Mouse (Mus musculus) C2C12 (cell line): ENCODE results near the gene Srgap1. TPM values are rescaled to one million over a fixed set of nuclear protein-coding genes. Genes with fewer than 3 reads are reported as not detected.

Experiments
- H3K27me3 ChIP-seq: one replicate; pipeline ENCODE4 v1.6.1; 2011; ENCODE audit not compliant: control insufficient read depth, insufficient read depth, insufficient read length
- H3K36me3 ChIP-seq: one replicate; pipeline ENCODE4 v1.6.1; 2011; ENCODE audit not compliant: control insufficient read depth, insufficient read depth
- H3K4me3 ChIP-seq: one replicate; pipeline ENCODE4 v1.5.1; 2011; ENCODE audit warnings: mild to moderate bottlenecking, control low read depth; ENCODE audit not compliant: poor library complexity, insufficient read depth, severe bottlenecking
- H3K79me2 ChIP-seq: one replicate; pipeline ENCODE4 v1.6.1; 2011; ENCODE audit not compliant: control insufficient read depth, insufficient read depth
- H3K79me3 ChIP-seq: one replicate; pipeline ENCODE4 v1.6.1; 2011; ENCODE audit warnings: low read depth, control low read depth
- H3ac ChIP-seq: one replicate; pipeline ENCODE3; 2011; ENCODE audit warnings: low read depth; ENCODE audit not compliant: control insufficient read depth, insufficient read length
- CEBPB ChIP-seq: IDR thresholded peaks from one replicate; pipeline ENCODE4 v1.6.1; 2011; ENCODE audit warnings: low read depth, mild to moderate bottlenecking, control low read depth, moderate library complexity
- CTCF ChIP-seq: IDR thresholded peaks from one replicate; pipeline ENCODE4 v1.5.1; 2011; ENCODE audit not compliant: control insufficient read depth, insufficient read depth, insufficient read length
- FOSL1 ChIP-seq: IDR thresholded peaks from one replicate; pipeline ENCODE4 v1.8.0; 2011; ENCODE audit warnings: mild to moderate bottlenecking, low read length; ENCODE audit not compliant: poor library complexity, insufficient read depth, severe bottlenecking
- MAX ChIP-seq: IDR thresholded peaks from one replicate; pipeline ENCODE4 v1.6.1; 2011; ENCODE audit warnings: mild to moderate bottlenecking, control low read depth
- MYOD1 ChIP-seq: IDR thresholded peaks from one replicate; pipeline ENCODE4 v1.6.1; 2011; ENCODE audit warnings: low read depth; ENCODE audit not compliant: control insufficient read depth, insufficient read length
- MYOG ChIP-seq: IDR thresholded peaks from one replicate; pipeline ENCODE4 v1.6.1; 2011; ENCODE audit not compliant: control insufficient read depth, insufficient read length; ENCODE audit errors: extremely low read depth
- USF1 ChIP-seq: IDR thresholded peaks from one replicate; pipeline ENCODE4 v1.6.1; 2011; ENCODE audit warnings: low read depth, mild to moderate bottlenecking, control low read depth, moderate library complexity
- polyA plus RNA-seq: library from polyadenylated mRNA; unstranded; fragments of >200 nt; fragmentation: generic; extraction: Trizol; gene quantifications from one replicate; pipeline ENCODE4 v1.2.1, GENCODE M21; 2012; ENCODE audit warnings: missing spikeins

Gene Srgap1
- polyA plus RNA-seq, 1 experiment, result 0.06 TPM

- TF ChIP-seq MAX (no peak), MYOG (no peak), CTCF (no peak), FOSL1 (no peak), CEBPB (no peak), MYOD1 (no peak), USF1 (no peak)
- Histone ChIP-seq H3K36me3 (no peaks in the 10 kb centered on the region), H3K4me3 (no peak overlapping the region), H3K27me3 (no peaks in the 10 kb centered on the region), H3K79me2 (no peaks in the 10 kb centered on the region), H3ac (no peak overlapping the region), H3K79me3 (no peaks in the 10 kb centered on the region)
Measured at GRCm38 (mm10) chr10:121869941-121870340, 177.2 kb downstream of the Srgap1 start.

DNA sequence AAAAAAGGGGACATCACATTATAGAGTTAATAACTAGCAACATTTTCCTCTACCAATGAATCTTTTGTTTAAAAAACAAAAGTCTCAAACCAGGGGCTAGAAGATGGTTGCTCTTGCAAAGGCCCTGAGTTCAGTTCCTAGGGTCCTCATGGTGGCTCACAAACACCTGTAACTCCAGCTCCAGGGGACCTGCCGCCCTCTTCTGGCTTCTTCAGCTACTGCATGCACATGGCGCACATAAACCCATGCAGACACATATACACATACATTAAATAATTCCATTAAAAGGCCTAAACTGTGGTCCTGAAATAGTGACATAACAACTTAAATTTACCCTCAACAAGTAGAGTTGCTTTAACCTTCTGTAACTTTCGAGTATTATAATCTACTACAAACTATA is 178.9 kb downstream of the Srgap1 start:
- Histone ChIP-seq H3K27me3 (no peaks in the 10 kb centered on the region), H3K4me3 (no peak overlapping the region), H3K79me3 (no peaks in the 10 kb centered on the region), H3ac (no peak overlapping the region), H3K79me2 (no peaks in the 10 kb centered on the region), H3K36me3 (no peaks in the 10 kb centered on the region)
- TF ChIP-seq FOSL1 (no peak), USF1 (no peak), CEBPB (no peak), CTCF (no peak), MYOG (no peak), MYOD1 (no peak), MAX (no peak)

GRCm38 (mm10) chr10:121865503-121866239 is 181.4 kb downstream of the Srgap1 start:
- H3K79me2 ChIP-seq, result no peaks in the 10 kb centered on the region

GRCm38 (mm10) chr10:121860924-121861323 is 186.2 kb downstream of the Srgap1 start:
- TF ChIP-seq CEBPB (no peak), MAX (no peak), USF1 (no peak), FOSL1 (no peak), CTCF (no peak), MYOD1 (no peak), MYOG (no peak)
- no peaks in the 10 kb centered on the region for H3K79me2 ChIP-seq
- H3K79me3 ChIP-seq, result no peaks in the 10 kb centered on the region
- H3K36me3 ChIP-seq, result no peaks in the 10 kb centered on the region
- no peaks in the 10 kb centered on the region for H3K27me3 ChIP-seq
- no peak overlapping the region for H3ac ChIP-seq
- no peak overlapping the region for H3K4me3 ChIP-seq

More at GRCm38 (mm10) chr10:121865503-121866239, 181.4 kb downstream of the Srgap1 start:
- Histone ChIP-seq H3K36me3 (no peaks in the 10 kb centered on the region), H3K4me3 (no peak overlapping the region), H3ac (no peak overlapping the region), H3K79me3 (no peaks in the 10 kb centered on the region), H3K27me3 (no peaks in the 10 kb centered on the region)
- TF ChIP-seq CTCF, result no peak
- no peak for TF ChIP-seq FOSL1
- no peak for TF ChIP-seq USF1
- no peak for TF ChIP-seq MYOD1
- no peak for TF ChIP-seq MYOG
- TF ChIP-seq MAX, result no peak
- no peak for TF ChIP-seq CEBPB

DNA sequence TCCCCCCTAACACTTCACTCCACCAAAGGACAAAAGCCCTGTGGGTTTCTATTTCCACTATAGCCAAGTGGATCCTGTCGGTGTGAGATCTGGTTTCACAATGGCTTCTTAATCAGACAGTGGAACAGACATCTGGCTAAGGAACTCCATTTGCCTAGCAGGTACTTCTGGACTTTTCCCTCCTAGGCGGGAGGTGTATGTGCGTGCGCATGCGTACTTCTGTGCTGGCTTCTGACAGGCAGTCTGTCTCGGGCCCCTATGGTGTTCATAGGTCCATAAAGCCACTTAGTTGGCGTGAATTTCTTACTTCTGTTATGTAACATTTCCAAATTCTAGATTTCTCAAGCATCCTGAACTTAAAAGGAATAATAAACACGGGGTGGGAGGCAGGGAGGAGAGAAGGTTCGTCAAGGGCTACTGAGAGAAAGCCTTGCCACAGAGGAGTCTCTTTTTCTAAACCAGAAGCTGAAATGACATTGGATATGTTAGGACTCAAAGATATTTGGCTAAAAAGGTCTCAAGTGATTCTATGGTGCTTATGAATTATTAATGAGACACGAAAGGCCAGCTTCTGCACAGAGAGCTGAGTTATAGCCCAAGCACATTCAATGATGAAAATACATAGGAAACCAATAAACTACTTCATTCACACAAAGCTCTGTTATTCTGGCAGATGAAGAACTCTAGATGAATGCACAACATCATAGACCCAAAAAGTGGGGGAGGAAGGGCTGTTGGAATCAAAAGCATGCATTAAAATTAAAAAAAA is 187.1 kb downstream of the Srgap1 start:
- Histone ChIP-seq H3K27me3 (no peaks in the 10 kb centered on the region), H3K79me2 (no peaks in the 10 kb centered on the region), H3K36me3 (no peaks in the 10 kb centered on the region), H3ac (no peak overlapping the region), H3K4me3 (no peak overlapping the region), H3K79me3 (no peaks in the 10 kb centered on the region)
- TF ChIP-seq CEBPB, result no peak
- no peak for TF ChIP-seq FOSL1
- no peak for TF ChIP-seq MAX
- TF ChIP-seq MYOD1, result no peak
- no peak for TF ChIP-seq CTCF
- TF ChIP-seq MYOG, result no peak
- TF ChIP-seq USF1, result no peak
